Mouse (Mus musculus) left cerebral cortex, postnatal 10 days (tissue): ENCODE measurements around the gene Magi2. TPM values are rescaled to one million over a fixed set of nuclear protein-coding genes. Genes with fewer than 3 reads are reported as not detected.

Experiments
- DNase-seq, 2 experiments: peaks; one replicate each; pipeline ENCODE4 v3.0.0; 2021 to 2022; ENCODE audit warnings: low spot score in 2 of 2, mixed read lengths in 1 of 2; ENCODE audit errors: extremely low spot score in 1 of 2
- intact Hi-C: fragments of 180-260 bp; cut with DNase I; formaldehyde crosslinking; loops from one replicate; pipeline ENCODE4 v1.15.1; 2025
- total RNA-seq, 2 experiments: library from RNA; stranded (reverse); gene quantifications; 2 replicates each; pipeline ENCODE4 v1.2.3; 2021

Magi2 gene
- total RNA-seq, 2 experiments from 2014 or later = 89.5 to 96.4 TPM

DNA sequence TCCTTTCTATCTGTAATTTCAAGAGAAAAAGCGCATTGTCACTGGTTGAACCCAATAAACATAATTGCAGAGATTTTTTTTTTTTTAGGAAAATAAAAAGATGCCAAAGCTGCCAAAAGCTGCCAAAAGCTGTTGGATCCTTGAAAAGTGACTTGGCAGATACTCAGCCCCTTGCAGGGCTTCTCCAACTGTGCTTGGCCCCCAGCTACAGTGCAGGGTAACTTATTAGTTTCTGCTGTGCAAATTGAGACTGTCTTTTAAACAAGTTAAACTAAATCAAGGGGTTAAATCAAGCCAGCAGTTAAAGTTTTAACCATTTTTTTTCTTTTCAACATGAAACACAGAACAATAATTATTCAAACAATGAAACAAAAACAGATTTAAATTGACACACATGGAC lies 407.1 kb downstream of the Magi2 start:
- intact Hi-C loops = no loop called here
- no peak for DNase-seq

DNA sequence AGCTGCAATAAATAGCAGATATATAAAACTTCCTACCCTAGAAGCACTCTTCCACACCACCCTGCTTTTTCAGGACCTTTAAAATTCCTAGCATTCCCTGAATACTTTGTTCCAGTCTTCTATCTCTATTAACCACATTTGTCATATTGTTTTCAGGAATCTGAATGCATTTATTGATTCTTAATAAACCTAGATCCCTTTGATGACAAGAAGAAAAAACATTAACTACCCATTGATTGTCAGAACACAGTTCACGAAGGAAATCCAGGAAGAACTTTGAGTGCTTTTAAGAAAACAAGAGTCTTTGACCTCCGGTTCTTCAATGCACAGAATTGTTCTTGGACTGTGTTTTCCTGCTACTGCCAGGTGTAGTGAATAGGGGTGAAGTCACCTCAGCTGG lies 411.0 kb downstream of the Magi2 start:
- DNase-seq = no peak
- intact Hi-C loops = no loop called here

DNA sequence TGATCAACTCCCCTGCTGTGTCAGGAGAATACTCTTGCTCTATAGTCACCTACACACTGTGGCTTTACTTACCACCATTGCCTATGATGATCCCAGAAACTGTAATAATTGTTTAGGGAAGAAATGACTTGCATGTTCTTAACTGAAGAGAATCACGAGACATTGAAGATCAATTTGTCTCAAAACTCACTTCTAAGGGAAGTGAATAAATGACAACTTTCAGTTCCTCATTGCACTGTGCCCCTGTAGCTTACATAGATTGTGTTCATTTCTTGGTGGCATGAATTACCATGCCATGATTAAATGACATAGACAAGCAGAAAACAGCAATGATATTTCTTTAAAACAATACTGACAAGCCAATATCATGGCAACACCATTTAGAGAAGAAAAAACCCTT lies 429.1 kb downstream of the Magi2 start:
- no peak for DNase-seq
- intact Hi-C loops = no loop called here

DNA sequence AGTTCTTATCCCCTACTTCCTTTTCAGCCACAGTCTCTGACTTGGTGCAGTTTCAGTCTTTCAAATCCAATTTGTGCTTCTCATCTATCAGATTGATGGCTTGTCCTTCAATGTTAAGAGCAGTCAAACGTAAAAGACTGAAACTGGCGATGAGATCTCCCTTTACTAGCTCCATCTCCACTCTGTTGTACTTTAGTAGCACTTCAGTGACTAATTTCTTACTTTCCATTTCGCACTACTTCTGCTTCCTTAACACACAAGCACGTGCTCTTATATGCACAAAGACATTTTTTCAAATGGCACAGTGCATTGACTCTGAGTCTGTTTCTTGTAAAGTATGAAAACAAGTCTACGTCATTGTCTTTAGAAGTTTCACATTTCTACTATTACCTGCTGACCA lies 439.6 kb downstream of the Magi2 start:
- intact Hi-C loops = no loop called here

DNA sequence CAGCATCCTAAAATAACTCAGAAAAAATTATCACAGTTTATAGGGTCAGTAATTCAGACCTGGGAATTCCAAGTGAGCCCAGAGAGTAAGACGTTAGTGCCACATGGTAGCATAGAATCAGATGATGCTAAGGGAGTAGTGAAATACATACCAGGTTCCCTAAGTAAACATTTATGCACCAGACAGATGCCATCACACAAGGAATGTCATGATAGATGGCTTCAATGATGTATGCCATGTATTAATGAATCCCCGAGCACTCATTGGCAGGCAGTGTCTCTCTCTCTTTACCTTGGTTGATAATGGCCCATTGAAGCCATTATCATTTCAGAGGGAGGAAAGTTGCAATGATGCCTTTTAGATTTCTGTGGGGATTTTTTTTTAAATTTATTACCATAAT lies 490.5 kb downstream of the Magi2 start:
- DNase-seq = no peak
- intact Hi-C loops = no loop called here

More for the DNA sequence above, 439.6 kb downstream of the Magi2 start:
- no peak for DNase-seq

DNA sequence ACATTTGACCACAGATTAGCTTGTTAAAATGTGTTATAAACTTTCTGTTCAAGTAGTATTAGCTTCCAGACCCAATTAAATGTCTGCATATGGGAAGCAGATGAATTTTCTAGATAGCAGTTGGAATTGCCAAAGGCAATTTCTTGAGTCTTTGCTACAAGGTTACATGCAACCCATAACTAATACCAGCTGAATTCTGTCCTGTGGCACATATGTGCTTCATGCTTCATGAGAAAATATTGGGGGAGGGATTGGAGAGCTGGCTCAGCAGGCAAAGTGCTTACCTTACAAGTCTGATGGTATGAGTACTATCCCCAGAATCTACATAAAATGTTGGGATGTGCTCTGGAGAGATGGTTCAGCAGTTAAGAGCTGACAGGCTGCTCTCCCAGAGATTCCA lies 499.4 kb downstream of the Magi2 start:
- DNase-seq = no peak
- intact Hi-C loops = no loop called here

DNA sequence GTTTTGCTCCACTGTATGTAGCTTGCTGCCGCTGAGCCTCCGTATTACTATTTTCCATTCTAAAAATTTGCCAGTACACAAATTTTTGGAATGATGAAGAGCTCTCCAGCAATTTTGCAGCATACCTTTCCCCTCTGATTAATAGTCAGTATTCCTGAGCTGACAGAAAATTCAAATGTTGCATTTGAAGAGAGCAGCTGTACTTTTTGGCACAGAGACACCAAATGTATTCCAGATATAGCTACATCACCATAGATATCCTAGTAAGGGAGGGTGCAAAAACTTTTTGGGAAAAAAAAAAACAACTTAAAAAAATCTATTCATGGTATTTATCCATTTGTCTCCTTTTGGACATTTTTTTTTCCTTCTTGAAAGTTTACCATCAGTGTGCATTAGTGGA lies 518.5 kb downstream of the Magi2 start:
- intact Hi-C loops = no loop called here
- peak in 1 of 2 experiments; percentile 23 for DNase-seq

DNA sequence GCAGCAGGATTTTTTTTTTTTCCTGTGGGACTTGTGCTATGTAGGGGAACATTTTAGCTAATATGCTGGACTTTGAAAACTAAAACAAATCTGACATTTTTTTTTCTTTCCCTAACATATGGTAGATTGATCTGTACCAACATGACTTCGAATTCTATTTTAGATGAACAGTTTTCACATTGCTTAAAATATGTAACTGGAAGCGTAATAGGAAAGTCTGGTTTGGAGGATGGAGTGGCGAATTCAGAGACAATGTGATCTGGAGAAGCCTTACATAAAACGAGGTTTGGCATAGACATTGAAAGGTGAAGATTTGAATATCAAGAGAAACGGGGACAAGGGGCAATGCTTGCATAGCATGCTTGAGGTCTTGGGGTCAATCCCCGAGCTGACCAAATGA lies 519.1 kb downstream of the Magi2 start:
- intact Hi-C loops = loop anchor here (2.0 kb wide), 1 partner anchor 163 kb away; no protein-coding TSS in a partner anchor
- peak in 1 of 2 experiments; percentile 23 for DNase-seq

DNA sequence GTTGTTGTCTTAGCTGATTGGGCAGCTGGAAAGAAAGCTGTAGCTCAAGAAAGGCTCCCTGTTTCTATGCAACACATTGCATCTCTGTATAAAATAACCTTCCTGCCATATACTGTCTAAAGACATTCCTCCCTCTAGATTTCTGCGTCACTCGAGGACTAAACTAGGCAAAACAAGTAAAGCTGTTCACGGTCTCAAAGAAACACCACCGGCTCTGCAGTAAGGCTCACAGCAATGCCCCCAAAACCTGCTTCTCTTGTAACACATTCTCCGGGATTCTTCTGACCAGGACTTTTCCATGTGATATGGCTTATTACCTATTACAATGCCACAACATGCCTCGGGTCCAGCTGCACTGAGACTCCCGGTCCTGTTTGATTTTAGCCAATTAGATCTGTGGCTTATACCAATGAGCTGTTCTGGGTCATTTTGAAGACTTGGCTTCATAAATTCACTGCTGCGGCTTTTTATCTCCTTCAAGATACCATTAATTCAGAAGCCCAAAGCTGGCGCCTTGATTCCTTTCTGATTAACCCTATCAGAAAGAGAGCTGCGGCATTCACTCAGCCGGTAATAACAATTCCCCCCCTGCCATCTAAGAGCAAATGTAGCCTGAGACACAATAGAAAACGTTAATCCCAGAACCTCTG lies 520.2 kb downstream of the Magi2 start:
- DNase-seq = peak in 1 of 2 experiments; percentile 28
- intact Hi-C loops = loop anchor here (2.0 kb wide), 1 partner anchor 162 kb away; no protein-coding TSS in a partner anchor

DNA sequence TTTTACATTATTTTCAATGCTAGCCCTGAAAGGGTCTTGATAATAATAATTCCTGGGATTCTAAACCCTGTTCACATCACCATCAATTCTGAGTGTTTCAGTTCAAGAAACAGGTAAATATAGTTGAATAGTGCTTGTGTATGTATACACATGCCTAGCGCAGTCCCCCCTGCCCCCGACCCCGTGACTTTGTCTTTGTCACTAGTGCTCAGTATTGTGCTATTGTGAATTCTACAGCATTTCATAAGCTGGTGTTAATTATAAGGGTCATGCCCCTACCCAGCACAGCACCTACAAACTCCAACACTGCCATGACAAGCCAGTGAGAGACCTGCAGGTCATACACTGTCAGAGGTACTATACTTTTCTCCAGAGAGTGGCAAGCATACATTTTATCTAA lies 520.8 kb downstream of the Magi2 start:
- intact Hi-C loops = loop anchor here (2.0 kb wide), 1 partner anchor 161 kb away; no protein-coding TSS in a partner anchor
- DNase-seq = no peak

DNA sequence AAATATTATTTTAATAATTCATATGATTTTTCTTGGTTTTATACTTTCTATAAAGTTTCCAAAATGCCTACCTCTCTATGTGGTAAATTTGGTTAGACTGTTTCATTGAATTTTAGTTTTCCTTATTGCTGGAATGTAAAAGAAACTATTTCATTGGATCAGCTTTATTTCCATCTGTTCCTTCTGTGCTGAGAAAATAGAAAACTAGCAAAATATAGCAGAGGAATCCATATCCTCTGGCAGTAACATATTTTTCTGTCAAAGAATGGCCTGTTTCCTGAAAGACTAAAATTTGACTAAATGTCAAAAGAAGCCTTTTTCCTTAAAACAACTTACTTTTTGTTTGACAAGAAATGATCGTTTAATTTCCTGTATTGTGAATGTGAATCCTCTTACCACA lies 552.4 kb downstream of the Magi2 start:
- no peak for DNase-seq

DNA sequence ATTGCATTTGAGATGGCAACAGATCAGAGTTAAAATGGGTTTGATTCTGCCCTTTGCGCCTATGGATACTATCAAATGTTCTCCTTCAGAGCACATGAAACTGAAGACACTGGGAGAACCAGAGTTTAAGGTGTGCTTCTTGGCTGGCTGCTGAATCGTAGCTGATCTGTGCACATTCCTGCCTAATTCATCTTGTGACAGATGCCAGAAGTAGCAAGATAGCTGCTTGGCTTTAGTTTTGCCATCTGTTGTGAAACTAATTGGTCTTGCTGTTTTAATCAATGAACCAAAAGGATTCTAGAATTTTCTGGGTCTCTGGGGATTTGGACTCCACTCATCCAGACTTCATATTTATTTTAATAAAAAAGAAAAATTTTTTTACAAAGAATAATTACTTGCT lies 553.2 kb downstream of the Magi2 start:
- DNase-seq = peak in 1 of 2 experiments; percentile 8
- intact Hi-C loops = no loop called here

More for the DNA sequence above, 552.4 kb downstream of the Magi2 start:
- intact Hi-C loops = no loop called here

DNA sequence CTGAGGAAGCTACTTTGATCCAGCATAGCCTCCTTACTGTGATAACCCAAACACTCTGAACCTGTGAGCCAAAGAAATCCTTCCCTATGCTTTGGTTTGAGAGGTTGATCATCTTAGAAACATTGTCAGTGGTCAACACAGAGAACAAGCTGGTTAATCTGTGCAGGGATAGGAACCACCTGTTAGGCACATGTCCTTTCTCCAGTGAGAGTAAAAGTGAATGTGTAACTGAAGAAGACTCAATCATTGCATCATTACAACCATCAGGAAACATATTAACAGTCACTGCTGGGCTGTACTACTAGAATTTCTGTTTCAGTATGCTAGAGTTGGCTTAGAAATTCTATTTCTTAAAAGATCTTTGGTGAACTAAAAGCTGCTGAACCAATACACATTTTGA lies 558.5 kb downstream of the Magi2 start:
- no peak for DNase-seq
- intact Hi-C loops = no loop called here

DNA sequence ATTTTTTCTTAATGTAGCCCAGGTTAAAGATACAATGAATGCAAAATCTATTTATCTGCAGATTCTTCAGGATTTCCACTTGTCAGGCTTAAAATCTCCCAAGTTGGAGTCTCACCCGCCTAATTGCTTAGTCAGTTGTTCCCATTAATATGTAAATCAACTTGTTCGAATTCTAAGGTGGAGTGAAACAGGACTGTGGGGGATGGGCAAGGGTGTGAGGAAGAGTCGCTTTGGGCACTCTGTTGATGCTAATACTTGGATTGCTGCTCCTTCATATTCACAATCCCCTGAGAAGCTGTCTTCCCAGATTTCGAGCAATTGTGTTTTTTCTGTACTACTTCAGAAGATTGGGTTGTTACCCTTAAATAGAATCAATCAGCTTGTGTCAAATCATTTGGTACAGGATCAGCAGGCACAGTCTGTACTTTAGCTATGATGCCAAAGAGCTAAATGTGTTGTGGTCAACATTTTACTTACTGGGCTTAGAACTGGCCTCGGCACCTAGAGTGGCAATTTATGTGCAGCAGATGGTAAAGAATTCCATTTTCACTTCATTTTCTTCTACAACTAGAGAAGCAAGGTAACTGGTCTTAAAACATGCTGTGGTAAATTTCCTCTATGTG lies 560.8 kb downstream of the Magi2 start:
- intact Hi-C loops = no loop called here
- no peak for DNase-seq

DNA sequence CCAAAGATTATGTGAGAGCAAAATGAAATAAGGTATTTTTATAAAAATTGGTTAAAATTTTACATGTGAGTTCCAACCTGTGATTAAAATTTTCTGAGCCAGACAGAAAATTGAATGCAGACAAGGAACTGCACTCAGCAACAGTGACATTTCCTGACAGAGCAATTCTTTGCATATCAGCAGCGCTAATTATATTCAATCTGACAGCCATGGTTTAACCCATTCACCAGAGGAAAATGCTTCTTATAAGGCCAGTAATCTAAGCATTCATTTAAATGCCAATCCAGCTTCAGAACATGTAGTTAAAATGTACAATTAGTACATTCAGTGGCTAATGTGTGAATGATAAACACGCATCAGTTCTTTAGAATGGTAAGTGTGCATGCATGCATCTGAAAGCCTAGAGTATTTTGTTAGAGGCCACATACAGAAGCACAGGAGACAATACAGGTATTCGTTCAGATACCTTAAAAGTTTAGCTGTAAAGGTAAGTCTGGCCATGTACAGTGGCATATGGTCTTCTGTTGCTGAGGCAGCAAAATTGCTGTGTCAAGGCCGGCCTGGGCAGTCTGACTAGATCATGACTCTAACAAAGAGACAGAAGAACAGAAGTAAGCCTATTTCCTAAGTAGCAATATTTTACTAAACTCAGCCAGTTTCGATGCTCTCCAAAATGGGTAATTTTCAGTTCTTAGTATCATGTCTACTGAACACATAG lies 576.4 kb downstream of the Magi2 start:
- intact Hi-C loops = no loop called here
- no peak for DNase-seq

DNA sequence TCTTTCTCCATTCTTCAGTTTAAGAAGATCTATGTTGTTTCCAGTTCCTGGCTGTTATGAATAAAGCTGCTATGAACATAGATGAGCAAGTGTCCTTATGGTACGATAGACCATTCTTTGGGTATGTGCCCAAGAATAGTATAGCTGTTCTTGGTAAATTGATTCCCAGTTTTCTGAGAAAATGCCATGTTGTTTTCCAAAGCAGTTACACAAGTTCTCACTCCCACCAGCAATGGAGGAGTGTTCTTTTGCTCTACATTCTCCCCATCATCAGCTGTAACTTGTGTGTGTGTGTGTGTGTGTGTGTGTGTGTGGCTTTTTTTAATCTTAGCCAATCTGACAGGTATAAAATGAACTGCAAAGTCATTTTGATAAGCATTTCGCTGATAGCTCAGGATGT lies 595.7 kb downstream of the Magi2 start:
- DNase-seq = no peak
- intact Hi-C loops = no loop called here

DNA sequence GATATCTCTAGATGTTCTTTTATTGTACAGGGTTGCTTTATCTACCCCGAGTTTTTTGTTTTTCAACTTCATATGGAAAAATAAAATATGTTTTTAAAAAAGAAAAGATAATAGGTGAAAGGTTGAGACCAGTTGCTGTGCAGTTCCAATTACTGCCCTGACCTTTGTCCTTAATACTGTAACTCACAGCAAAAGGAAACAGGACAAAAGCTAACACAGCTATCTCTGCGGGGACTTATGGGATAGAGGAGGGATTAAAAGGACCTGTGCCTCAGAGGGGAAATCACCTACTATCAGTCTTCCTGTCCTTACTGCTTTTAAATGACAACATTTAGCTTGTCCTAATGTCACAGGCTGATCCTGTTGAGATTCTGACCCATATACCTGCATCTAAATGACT lies 599.1 kb downstream of the Magi2 start:
- intact Hi-C loops = no loop called here
- DNase-seq = no peak

DNA sequence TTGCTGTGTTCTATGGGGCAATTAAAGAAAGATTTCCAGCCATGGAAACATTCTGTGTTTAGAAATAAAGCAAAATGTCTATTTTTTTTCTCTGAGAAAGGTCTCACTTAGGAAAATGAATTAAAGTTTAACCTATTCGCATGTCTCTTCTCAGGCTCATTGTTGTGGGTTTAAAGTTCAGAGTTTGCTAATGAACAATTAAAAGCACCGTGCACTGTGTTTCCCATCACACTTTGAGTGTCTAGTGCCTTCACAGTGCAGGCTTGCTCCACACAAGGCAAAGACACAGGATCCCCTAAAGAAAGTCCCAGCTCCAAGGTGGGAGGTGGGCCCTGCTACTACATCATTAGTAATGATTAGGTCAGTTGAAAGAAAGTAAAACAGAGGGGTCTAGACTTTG lies 602.5 kb downstream of the Magi2 start:
- DNase-seq = no peak

DNA sequence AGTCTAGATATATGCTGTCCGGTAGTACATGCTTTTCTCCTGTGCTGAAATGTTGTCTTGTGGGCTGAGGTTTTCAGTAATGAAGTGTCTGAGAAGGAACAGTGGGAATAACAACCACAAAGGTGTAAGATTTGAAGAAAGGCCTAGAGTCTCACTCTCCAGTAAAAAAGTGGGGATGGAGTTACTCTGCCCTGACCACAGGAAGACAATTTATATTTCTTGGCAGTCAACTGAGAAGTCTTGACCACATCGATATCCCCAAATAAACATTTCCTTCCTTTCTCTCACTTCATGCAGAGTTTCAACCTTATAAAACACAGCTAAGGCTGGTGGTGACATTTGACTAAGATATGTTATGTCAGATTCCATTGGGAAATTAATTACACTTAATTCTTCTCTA lies 636.0 kb downstream of the Magi2 start:
- no peak for DNase-seq
- intact Hi-C loops = no loop called here

More for the DNA sequence above, 602.5 kb downstream of the Magi2 start:
- intact Hi-C loops = no loop called here

DNA sequence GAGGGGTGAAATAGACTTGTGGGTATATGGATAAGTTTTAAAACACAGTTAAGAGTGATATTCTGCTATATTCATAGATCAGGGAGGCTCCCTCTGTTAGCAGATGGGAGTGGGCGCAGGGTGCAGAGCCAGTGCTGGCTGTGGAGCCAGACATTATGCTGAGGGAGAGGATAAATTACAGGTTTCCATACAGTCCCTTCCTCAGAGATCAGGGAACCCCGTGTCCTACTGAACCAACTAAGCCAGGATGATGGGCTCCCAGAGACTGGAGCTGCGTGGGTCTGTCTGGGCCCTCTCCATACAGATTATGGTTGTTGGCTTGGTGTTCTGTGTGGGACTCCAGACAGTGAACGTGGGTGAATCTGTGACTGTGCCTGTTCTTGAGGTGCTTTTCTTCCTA lies 643.6 kb downstream of the Magi2 start:
- intact Hi-C loops = no loop called here
- peak in 1 of 2 experiments; percentile 23 for DNase-seq
